Mouse (Mus musculus) spleen, adult 2 months (tissue): ENCODE results near the gene Prickle1.

Experiments used
- CTCF ChIP-seq: fragments of 200-500 bp; IDR thresholded peaks from 2 replicates; pipeline ENCODE4 v1.5.1; 2011; ENCODE audit warnings: mild to moderate bottlenecking, inconsistent platforms; ENCODE audit not compliant: insufficient read depth, insufficient read length, insufficient replicate concordance; ENCODE audit errors: extremely low read depth
- POLR2A ChIP-seq: fragments of 200-500 bp; IDR thresholded peaks from 2 replicates; pipeline ENCODE4 v1.6.1; 2011; ENCODE audit warnings: low read depth, low read length, inconsistent platforms

- TF ChIP-seq CTCF (no peak), POLR2A (no peak)
These were observed 118.0 kb downstream of the Prickle1 start for GRCm38 (mm10) chr15:93477729-93478128.
